Mouse (Mus musculus): Measurements from ENCODE around the gene Tyrp1.

Tyrp1 gene

GRCm38 (mm10) chr4:80895278-80895894, 61.5 kb downstream of the Tyrp1 start:
- no peak for DNase-seq (ENCODE audit: low read depth, low spot score)
